Mouse (Mus musculus) midbrain, embryonic 14.5 days (tissue): ENCODE measurements at regions not wholly inside any gene's neighbourhood (a gene's known extent, or its start where the extent isn't known, plus 50 kb on each side); places are given as distances from the start of the nearest gene placed in this dataset.

Source experiments
- ATAC-seq: fragments of 200-750 bp; cut with Nextera tagmentation; 2 replicates; pipeline ENCODE4 v1.8.0; 2017; ENCODE audit warnings: moderate number of reproducible peaks, moderate library complexity; ENCODE audit not compliant: low FRiP score, low TSS enrichment
- DNase-seq: peaks from one replicate; pipeline ENCODE4 v3.0.0-alpha.2; 2015
- H3K27ac ChIP-seq: fragments of 300-500 bp; sonication (generic); replicated peaks from 2 replicates; pipeline ENCODE4 v1.5.1; 2014; ENCODE audit warnings: mild to moderate bottlenecking, low read depth, low read length, moderate library complexity
- H3K27me3 ChIP-seq: fragments of 300-500 bp; sonication (generic); 2 replicates; pipeline ENCODE4 v1.6.1; 2014; ENCODE audit warnings: low read length, control low read depth, mixed read lengths; ENCODE audit not compliant: control insufficient read depth, insufficient read depth
- H3K36me3 ChIP-seq: fragments of 300-500 bp; sonication (generic); 2 replicates; pipeline ENCODE4 v1.6.1; 2014; ENCODE audit warnings: low read length, control low read depth; ENCODE audit not compliant: control insufficient read depth, insufficient read depth
- H3K4me1 ChIP-seq: fragments of 300-500 bp; sonication (generic); 2 replicates; pipeline ENCODE4 v1.6.1; 2014; ENCODE audit warnings: mild to moderate bottlenecking, antibody characterized with exemption, low read length, control low read depth; ENCODE audit not compliant: control insufficient read depth, insufficient read depth
- H3K4me2 ChIP-seq: fragments of 300-500 bp; sonication (generic); 2 replicates; pipeline ENCODE4 v1.6.1; 2014; ENCODE audit warnings: mild to moderate bottlenecking, low read length, moderate library complexity
- H3K4me3 ChIP-seq: fragments of 300-500 bp; sonication (generic); replicated peaks from 2 replicates; pipeline ENCODE4 v1.5.1; 2014; ENCODE audit warnings: low read depth, low read length
- H3K9ac ChIP-seq: fragments of 300-500 bp; sonication (generic); replicated peaks from 2 replicates; pipeline ENCODE4 v1.6.1; 2014; ENCODE audit warnings: mild to moderate bottlenecking, low read length, moderate library complexity
- H3K9me3 ChIP-seq: fragments of 300-500 bp; sonication (generic); 2 replicates; pipeline ENCODE4 v1.6.1; 2016; ENCODE audit warnings: low read length, control low read depth, mixed read lengths; ENCODE audit not compliant: control insufficient read depth
- WGBS: fragments of 180-500 bp; shearing (Covaris S2); extraction: QIAGEN DNeasy Blood & Tissue Kit; methylation state at CpG from one replicate; pipeline ENCODE4 v1.1.7; 2014; 5-methylcytosine and 5-hydroxymethylcytosine counted together

- Histone ChIP-seq H3K9me3 (no peaks in the 10 kb centered on the region), H3K27me3 (no peaks in the 10 kb centered on the region), H3K9ac (no peak overlapping the region), H3K4me2 (no peak overlapping the region), H3K36me3 (no peaks in the 10 kb centered on the region), H3K4me3 (no peak overlapping the region), H3K4me1 (no peaks in the 10 kb centered on the region), H3K27ac (peak overlapping the region; percentile 57; the same call in 1 of the 2 replicates)
- 46% methylated on average over 5 of the region's 5 CpGs for WGBS
- DNase-seq (peak; percentile 50), ATAC-seq (peak; percentile 87; the same call in 1 of the 2 replicates)
Observed at GRCm38 (mm10) chr5:54411275-54411904, 413.1 kb downstream of the Stim2 start.

- no peaks in the 10 kb centered on the region for H3K4me1 ChIP-seq
- H3K9me3 ChIP-seq, result no peaks in the 10 kb centered on the region
- H3K4me3 ChIP-seq, result no peak overlapping the region
- ATAC-seq (no peak), DNase-seq (no peak)
- H3K4me2 ChIP-seq, result no peak overlapping the region
- H3K9ac ChIP-seq, result no peak overlapping the region
- no peak overlapping the region for H3K27ac ChIP-seq
- no peaks in the 10 kb centered on the region for H3K27me3 ChIP-seq
- WGBS, result 67% methylated on average over 5 of the region's 5 CpGs
- no peaks in the 10 kb centered on the region for H3K36me3 ChIP-seq
Observed at GRCm38 (mm10) chr5:54419811-54420470, 421.6 kb downstream of the Stim2 start.

GRCm38 (mm10) chr5:54439286-54439685 is 441.0 kb downstream of the Stim2 start:
- no peaks in the 10 kb centered on the region for H3K4me1 ChIP-seq
- DNase-seq (peak; percentile 45), ATAC-seq (no peak)
- no peak overlapping the region for H3K27ac ChIP-seq
- 88% methylated on average over 1 of the region's 1 CpGs for WGBS
- H3K36me3 ChIP-seq, result no peaks in the 10 kb centered on the region
- H3K27me3 ChIP-seq, result no peaks in the 10 kb centered on the region
- no peaks in the 10 kb centered on the region for H3K9me3 ChIP-seq
- no peak overlapping the region for H3K4me3 ChIP-seq
- H3K9ac ChIP-seq, result no peak overlapping the region
- no peak overlapping the region for H3K4me2 ChIP-seq

GRCm38 (mm10) chr5:54440794-54441447 is 442.6 kb downstream of the Stim2 start:
- no peaks in the 10 kb centered on the region for H3K9me3 ChIP-seq
- no peak overlapping the region for H3K4me3 ChIP-seq
- no peak overlapping the region for H3K4me2 ChIP-seq
- H3K9ac ChIP-seq, result no peak overlapping the region
- H3K27me3 ChIP-seq, result no peaks in the 10 kb centered on the region
- 44% methylated on average over 6 of the region's 6 CpGs for WGBS
- H3K27ac ChIP-seq, result no peak overlapping the region
- ATAC-seq (no peak), DNase-seq (no peak)
- H3K36me3 ChIP-seq, result no peaks in the 10 kb centered on the region
- H3K4me1 ChIP-seq, result no peaks in the 10 kb centered on the region

- Histone ChIP-seq H3K4me3 (no peak overlapping the region), H3K9ac (no peak overlapping the region), H3K4me1 (no peaks in the 10 kb centered on the region), H3K27me3 (no peaks in the 10 kb centered on the region), H3K9me3 (no peaks in the 10 kb centered on the region), H3K36me3 (no peaks in the 10 kb centered on the region), H3K27ac (no peak overlapping the region), H3K4me2 (no peak overlapping the region)
- ATAC-seq (no peak), DNase-seq (no peak)
- WGBS, result 45% methylated on average over 4 of the region's 4 CpGs
Observed at GRCm38 (mm10) chr5:54441598-54441997, 443.3 kb downstream of the Stim2 start.

- Histone ChIP-seq H3K9me3 (no peaks in the 10 kb centered on the region), H3K36me3 (no peaks in the 10 kb centered on the region), H3K4me1 (no peaks in the 10 kb centered on the region), H3K27me3 (no peaks in the 10 kb centered on the region), H3K4me2 (no peak overlapping the region), H3K4me3 (no peak overlapping the region), H3K27ac (no peak overlapping the region), H3K9ac (no peak overlapping the region)
- ATAC-seq (no peak), DNase-seq (no peak)
- WGBS, result 95% methylated on average over 1 of the region's 1 CpGs
Observed at GRCm38 (mm10) chr5:54483916-54484315, 485.6 kb downstream of the Stim2 start.
